Mouse (Mus musculus) hindbrain, embryonic 14.5 days (tissue): ENCODE measurements at regions not wholly inside any gene's neighbourhood (a gene's known extent, or its start where the extent isn't known, plus 50 kb on each side); places are given as distances from the start of the nearest gene placed in this dataset.

ENCODE experiments used
- ATAC-seq: fragments of 200-750 bp; cut with Nextera tagmentation; 2 replicates; pipeline ENCODE4 v1.8.0; 2017; ENCODE audit warnings: moderate number of reproducible peaks, mild to moderate bottlenecking, moderate TSS enrichment, moderate library complexity; ENCODE audit not compliant: low FRiP score
- DNase-seq: peaks from one replicate; pipeline ENCODE4 v3.0.0-alpha.2; 2015; ENCODE audit warnings: low spot score
- H3K27ac ChIP-seq: fragments of 300-500 bp; sonication (generic); 2 replicates; pipeline ENCODE4 v1.5.1; 2014; ENCODE audit warnings: mild to moderate bottlenecking, moderate library complexity
- H3K27me3 ChIP-seq: fragments of 300-500 bp; sonication (generic); 2 replicates; pipeline ENCODE4 v1.6.1; 2014; ENCODE audit warnings: mild to moderate bottlenecking, low read length, mixed read lengths; ENCODE audit not compliant: control insufficient read depth, insufficient read depth
- H3K36me3 ChIP-seq: fragments of 300-500 bp; sonication (generic); replicated peaks from 2 replicates; pipeline ENCODE4 v1.6.1; 2014; ENCODE audit not compliant: control insufficient read depth, insufficient read depth
- H3K4me1 ChIP-seq: fragments of 300-500 bp; sonication (generic); replicated peaks from 2 replicates; pipeline ENCODE4 v1.6.1; 2014; ENCODE audit warnings: antibody characterized with exemption, low read length, mixed read lengths; ENCODE audit not compliant: control insufficient read depth, insufficient read depth
- H3K4me2 ChIP-seq: fragments of 300-500 bp; sonication (generic); replicated peaks from 2 replicates; pipeline ENCODE4 v1.6.1; 2014; ENCODE audit warnings: mild to moderate bottlenecking, moderate library complexity
- H3K4me3 ChIP-seq: fragments of 300-500 bp; sonication (generic); replicated peaks from 2 replicates; pipeline ENCODE4 v1.5.1; 2014; ENCODE audit warnings: mild to moderate bottlenecking, low read length
- H3K9ac ChIP-seq: fragments of 300-500 bp; sonication (generic); 2 replicates; pipeline ENCODE4 v1.6.1; 2014
- H3K9me3 ChIP-seq: fragments of 300-500 bp; sonication (generic); 2 replicates; pipeline ENCODE4 v1.6.1; 2016; ENCODE audit warnings: low read length; ENCODE audit not compliant: control insufficient read depth
- WGBS: fragments of 180-500 bp; shearing (Covaris S2); extraction: QIAGEN DNeasy Blood & Tissue Kit; methylation state at CpG from one replicate; pipeline ENCODE4 v1.1.7; 2014; 5-methylcytosine and 5-hydroxymethylcytosine counted together

- DNase-seq, result no peak
- WGBS, result 23% methylated on average over 5 of the region's 5 CpGs
- no peak overlapping the region for H3K4me2 ChIP-seq
- H3K36me3 ChIP-seq, result no peaks in the 10 kb centered on the region
- no peak for ATAC-seq
- H3K9ac ChIP-seq, result no peak overlapping the region
- H3K9me3 ChIP-seq, result 0 out of 2 replicates have a peak, but pooled peaks cover 4% of the 10 kb centered on the region
- peaks cover 36% of the 10 kb centered on the region for H3K4me1 ChIP-seq
- no peak overlapping the region for H3K27ac ChIP-seq
- H3K27me3 ChIP-seq, result no peaks in the 10 kb centered on the region
- no peak overlapping the region for H3K4me3 ChIP-seq
These were observed 214.1 kb upstream of the Usp24 start for GRCm38 (mm10) chr4:106101904-106102303.

- no peak overlapping the region for H3K4me2 ChIP-seq
- no peak overlapping the region for H3K9ac ChIP-seq
- H3K27ac ChIP-seq, result 0 out of 2 replicates have a peak overlapping the region, but pooled peaks have one; percentile 1
- H3K36me3 ChIP-seq, result no peaks in the 10 kb centered on the region
- DNase-seq (peak; percentile 39), ATAC-seq (peak; percentile 51; the same call in 1 of the 2 replicates)
- H3K9me3 ChIP-seq, result 0 out of 2 replicates have a peak, but pooled peaks cover 4% of the 10 kb centered on the region
- H3K27me3 ChIP-seq, result no peaks in the 10 kb centered on the region
- 7% methylated on average over 7 of the region's 7 CpGs for WGBS
- peaks cover 36% of the 10 kb centered on the region for H3K4me1 ChIP-seq
- no peak overlapping the region for H3K4me3 ChIP-seq
These were observed 213.5 kb upstream of the Usp24 start for GRCm38 (mm10) chr4:106102451-106102977.

GRCm38 (mm10) chr4:106103750-106104635 lies 212.0 kb upstream of the Usp24 start:
- 0 out of 2 replicates have a peak overlapping the region, but pooled peaks have one; percentile 61 for H3K27ac ChIP-seq
- H3K4me1 ChIP-seq, result peaks cover 36% of the 10 kb centered on the region
- ATAC-seq, result peak; percentile 80; the same call in 1 of the 2 replicates
- DNase-seq, result peak; percentile 50
- no peak overlapping the region for H3K9ac ChIP-seq
- 42% methylated on average over 11 of the region's 11 CpGs for WGBS
- H3K27me3 ChIP-seq, result no peaks in the 10 kb centered on the region
- no peak overlapping the region for H3K4me2 ChIP-seq
- H3K4me3 ChIP-seq, result no peak overlapping the region
- no peaks in the 10 kb centered on the region for H3K9me3 ChIP-seq
- H3K36me3 ChIP-seq, result no peaks in the 10 kb centered on the region

- Histone ChIP-seq H3K9me3 (no peaks in the 10 kb centered on the region), H3K4me3 (no peak overlapping the region), H3K27me3 (no peaks in the 10 kb centered on the region), H3K4me1 (no peaks in the 10 kb centered on the region), H3K36me3 (no peaks in the 10 kb centered on the region), H3K27ac (no peak overlapping the region), H3K4me2 (no peak overlapping the region), H3K9ac (no peak overlapping the region)
- ATAC-seq, result no peak
- no peak for DNase-seq
These were observed 203.0 kb upstream of the Usp24 start for GRCm38 (mm10) chr4:106112981-106113380.

- Histone ChIP-seq H3K4me3 (no peak overlapping the region), H3K9me3 (no peaks in the 10 kb centered on the region), H3K27ac (no peak overlapping the region), H3K9ac (no peak overlapping the region), H3K36me3 (no peaks in the 10 kb centered on the region), H3K4me1 (no peaks in the 10 kb centered on the region), H3K27me3 (no peaks in the 10 kb centered on the region), H3K4me2 (no peak overlapping the region)
- DNase-seq (no peak), ATAC-seq (no peak)
These were observed 202.3 kb upstream of the Usp24 start for GRCm38 (mm10) chr4:106113747-106114146.

GRCm38 (mm10) chr4:106116611-106117010 lies 199.4 kb upstream of the Usp24 start:
- Histone ChIP-seq H3K9me3 (no peaks in the 10 kb centered on the region), H3K27ac (no peak overlapping the region), H3K4me3 (no peak overlapping the region), H3K9ac (no peak overlapping the region), H3K4me2 (no peak overlapping the region), H3K36me3 (no peaks in the 10 kb centered on the region), H3K4me1 (no peaks in the 10 kb centered on the region), H3K27me3 (no peaks in the 10 kb centered on the region)
- WGBS, result 82% methylated on average over 7 of the region's 7 CpGs
- ATAC-seq (no peak), DNase-seq (no peak)

GRCm38 (mm10) chr4:106121306-106121705 lies 194.7 kb upstream of the Usp24 start:
- DNase-seq (no peak), ATAC-seq (no peak)
- H3K27me3 ChIP-seq, result no peaks in the 10 kb centered on the region
- H3K36me3 ChIP-seq, result no peaks in the 10 kb centered on the region
- no peaks in the 10 kb centered on the region for H3K4me1 ChIP-seq
- no peaks in the 10 kb centered on the region for H3K9me3 ChIP-seq
- H3K4me2 ChIP-seq, result no peak overlapping the region
- H3K4me3 ChIP-seq, result no peak overlapping the region
- H3K27ac ChIP-seq, result no peak overlapping the region
- WGBS, result 89% methylated on average over 1 of the region's 1 CpGs
- no peak overlapping the region for H3K9ac ChIP-seq

GRCm38 (mm10) chr4:106123038-106123654 lies 192.9 kb upstream of the Usp24 start:
- Histone ChIP-seq H3K36me3 (no peaks in the 10 kb centered on the region), H3K27me3 (no peaks in the 10 kb centered on the region)
- no peak for DNase-seq

GRCm38 (mm10) chr4:106127199-106127598 lies 188.8 kb upstream of the Usp24 start:
- no peaks in the 10 kb centered on the region for H3K27me3 ChIP-seq
- no peak overlapping the region for H3K9ac ChIP-seq
- H3K4me2 ChIP-seq, result no peak overlapping the region
- no peaks in the 10 kb centered on the region for H3K9me3 ChIP-seq
- no peak for DNase-seq
- no peaks in the 10 kb centered on the region for H3K4me1 ChIP-seq
- 36% methylated on average over 5 of the region's 5 CpGs for WGBS
- no peaks in the 10 kb centered on the region for H3K36me3 ChIP-seq
- ATAC-seq, result no peak
- no peak overlapping the region for H3K4me3 ChIP-seq
- H3K27ac ChIP-seq, result no peak overlapping the region

More at GRCm38 (mm10) chr4:106123038-106123654, 192.9 kb upstream of the Usp24 start:
- Histone ChIP-seq H3K27ac (no peak overlapping the region), H3K4me1 (no peaks in the 10 kb centered on the region), H3K4me3 (no peak overlapping the region), H3K9me3 (no peaks in the 10 kb centered on the region), H3K9ac (no peak overlapping the region), H3K4me2 (no peak overlapping the region)
- no peak for ATAC-seq
- 86% methylated on average over 8 of the region's 8 CpGs for WGBS
